Mouse (Mus musculus): ENCODE results near the gene Cep78.

The Cep78 gene

DNA sequence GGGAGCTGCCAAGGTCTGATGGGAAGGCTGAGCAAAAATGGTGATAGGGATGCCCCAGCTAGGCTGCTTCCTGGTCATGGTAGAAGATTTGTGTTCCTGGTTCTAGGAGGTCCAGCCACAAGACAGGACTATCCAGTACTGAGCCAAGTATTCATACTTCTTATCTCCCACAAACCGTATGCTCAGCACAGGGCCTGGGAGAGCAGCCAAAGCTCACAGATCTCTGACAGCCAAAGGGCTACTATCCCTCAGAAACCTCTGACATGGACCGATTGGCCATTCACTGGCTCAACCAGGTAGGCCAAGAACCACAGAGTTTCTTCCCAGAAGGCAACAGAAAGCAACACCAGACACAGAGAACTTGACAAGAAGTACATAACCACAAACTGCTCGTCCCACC is 73.8 kb downstream of the Cep78 start:
- in situ Hi-C loops (cut with MboI; ENCODE audit: low sequenced_read_pairs) = no loop called here

- in situ Hi-C loops (cut with MboI; ENCODE audit: low sequenced_read_pairs) = no loop called here
These were observed 74.3 kb downstream of the Cep78 start for GRCm38 (mm10) chr19:15910488-15910887.

GRCm38 (mm10) chr19:15908016-15908415 is 76.8 kb downstream of the Cep78 start:
- in situ Hi-C loops (cut with MboI; ENCODE audit: low sequenced_read_pairs) = no loop called here

All from CH12F3 (cell line).